Mouse (Mus musculus) frontal cortex, postnatal 25 days (tissue): ENCODE data around the gene Pon3.
"Not testable (repeated sequence)": the region's sequence is repeated elsewhere in the genome, so short reads cannot be mapped to it uniquely, and the experiment has no call there.

Source experiments
- DNase-seq, 2 experiments: peaks; one replicate each; pipeline ENCODE4 v3.0.0; 2022; ENCODE audit warnings: low spot score in 2 of 2

Pon3 gene

DNA sequence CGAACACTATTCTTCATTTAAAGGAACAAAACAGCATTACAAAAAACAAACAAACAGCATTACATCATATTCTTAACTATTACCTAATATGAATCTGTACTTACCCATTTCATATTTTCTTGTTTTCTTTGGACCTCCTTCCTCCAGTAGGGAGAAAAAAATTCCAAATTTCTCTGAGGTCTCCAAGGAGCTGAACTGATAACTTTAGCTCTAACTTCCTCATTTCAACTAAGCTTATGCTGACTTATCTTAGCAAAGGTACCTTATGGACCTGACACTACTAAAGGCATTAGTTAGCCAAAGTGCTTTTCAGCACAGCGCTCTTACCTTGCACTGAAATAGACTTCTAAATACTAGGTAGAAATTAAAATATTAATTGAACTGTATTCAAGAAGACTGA lies 1.2 kb downstream of the Pon3 start:
- DNase-seq = no peak

DNA sequence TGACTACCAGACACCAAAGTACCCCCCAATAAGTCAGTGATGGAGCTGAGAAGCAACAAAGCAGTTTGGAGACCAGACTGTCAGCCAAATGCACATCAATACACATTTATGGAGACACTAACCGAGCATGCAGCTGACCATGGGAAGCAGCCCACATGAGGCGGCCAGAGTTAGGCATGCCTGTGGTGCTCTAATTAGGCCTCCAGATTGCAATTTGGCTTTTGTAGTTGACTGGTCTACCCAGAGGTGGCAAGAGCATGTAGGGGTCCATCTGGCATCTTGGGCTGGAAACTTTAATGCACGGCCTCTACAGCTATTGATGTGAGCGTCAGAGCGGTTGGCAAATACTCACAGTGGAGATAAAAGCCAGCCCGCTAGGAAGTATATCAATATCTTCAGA lies 10.2 kb downstream of the Pon3 start:
- DNase-seq = no peak

DNA sequence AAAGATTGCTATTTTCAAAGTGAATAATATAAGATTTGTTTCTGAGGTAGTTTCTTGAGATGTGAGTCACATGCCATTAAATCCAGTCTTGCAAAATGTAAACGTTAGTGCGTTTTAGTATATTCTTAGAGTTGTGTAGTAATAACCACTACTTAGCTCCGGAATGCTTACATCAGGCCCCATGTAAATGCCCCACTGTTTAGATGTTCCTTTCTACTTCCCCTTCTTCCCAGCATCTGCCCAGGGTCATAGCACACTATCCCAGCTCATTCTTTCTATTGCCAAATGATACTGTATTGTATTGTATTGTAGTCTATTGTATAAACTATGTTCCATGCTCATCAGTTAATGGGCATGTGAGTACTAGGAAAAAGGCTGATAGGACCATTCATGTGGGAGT lies 17.3 kb downstream of the Pon3 start:
- DNase-seq = no peak

DNA sequence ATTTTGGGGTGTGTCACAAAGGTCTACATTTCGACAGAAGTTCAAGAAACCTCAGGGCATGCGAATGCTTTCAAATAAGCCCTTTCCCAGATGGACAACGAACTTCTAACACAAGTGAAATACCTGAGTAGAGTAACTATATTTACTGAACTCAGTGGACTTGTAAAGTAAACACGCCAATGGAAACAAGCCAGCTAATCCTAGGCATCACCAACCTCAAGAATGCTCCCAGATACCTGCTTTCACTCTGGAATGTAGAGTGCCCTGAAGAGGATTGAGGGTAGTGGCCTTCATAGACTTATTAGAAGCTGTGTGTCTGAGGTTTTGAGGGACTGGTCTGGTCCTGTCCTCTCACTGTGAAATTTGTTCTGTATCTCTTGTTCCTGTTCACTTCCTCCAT lies 18.6 kb downstream of the Pon3 start:
- DNase-seq = no peak

DNA sequence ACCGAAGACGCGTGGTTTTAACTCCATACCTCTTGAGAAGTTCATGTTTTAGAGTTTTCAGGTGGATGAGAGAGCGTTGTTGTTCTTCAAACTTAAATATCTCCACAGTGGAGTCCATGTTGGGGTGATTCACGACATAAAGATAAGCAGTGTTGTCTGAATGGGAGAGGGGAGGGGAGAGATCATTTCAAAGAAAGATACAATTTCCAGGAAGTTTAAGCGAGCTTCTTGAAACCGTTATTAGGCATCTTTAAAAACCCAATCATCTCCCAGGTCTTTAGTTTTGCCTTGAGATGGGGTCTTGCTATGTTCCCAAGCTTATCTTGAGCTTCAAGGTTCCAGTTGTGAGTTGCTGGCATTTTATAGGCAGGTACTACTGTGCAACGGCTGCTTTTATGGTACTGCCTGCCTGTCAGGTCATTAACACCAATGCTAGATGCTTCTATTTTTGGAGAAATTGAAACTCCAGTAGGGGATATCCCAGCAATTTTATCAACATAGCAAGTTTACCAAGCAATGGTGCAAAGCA lies 19.2 kb downstream of the Pon3 start:
- DNase-seq = no peak

DNA sequence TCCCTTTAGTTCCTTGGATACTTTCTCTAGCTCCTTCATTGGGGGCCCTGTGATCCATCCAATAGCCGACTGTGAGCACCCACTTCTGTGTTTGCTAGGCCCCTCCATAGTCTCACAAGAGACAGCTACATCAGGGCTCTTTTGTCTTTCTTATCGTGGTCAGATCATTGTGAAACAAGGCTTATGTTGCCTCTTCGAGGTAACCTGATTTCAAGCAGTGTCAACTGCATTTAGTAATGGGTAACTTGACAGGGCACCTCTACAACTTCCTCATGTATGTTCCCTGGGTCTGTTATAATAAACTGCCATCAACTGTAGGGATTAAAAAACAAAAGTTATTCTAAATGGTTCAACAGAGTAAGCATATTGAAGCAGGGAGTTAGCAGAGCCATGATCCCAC lies 21.5 kb downstream of the Pon3 start:
- DNase-seq = no peak

DNA sequence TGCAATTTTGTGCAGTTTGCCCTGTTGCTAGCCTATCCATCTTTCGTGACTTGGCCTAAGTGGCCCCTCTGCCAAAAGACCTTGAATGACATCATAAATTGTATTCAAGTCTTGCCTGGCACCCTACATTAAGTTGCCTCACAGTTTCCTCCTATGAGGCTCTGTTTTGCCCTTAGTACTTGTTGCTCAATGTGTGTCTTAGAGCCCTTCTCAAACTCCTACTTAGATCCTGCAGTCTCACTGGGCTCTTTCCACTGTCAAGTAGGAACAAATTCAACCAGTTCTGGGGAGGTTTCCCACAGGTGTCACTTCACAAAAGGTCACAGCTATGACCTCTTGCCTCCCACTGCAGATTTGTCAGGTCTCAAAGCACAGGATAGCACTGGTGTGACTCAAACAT lies 22.3 kb downstream of the Pon3 start:
- DNase-seq = no peak

DNA sequence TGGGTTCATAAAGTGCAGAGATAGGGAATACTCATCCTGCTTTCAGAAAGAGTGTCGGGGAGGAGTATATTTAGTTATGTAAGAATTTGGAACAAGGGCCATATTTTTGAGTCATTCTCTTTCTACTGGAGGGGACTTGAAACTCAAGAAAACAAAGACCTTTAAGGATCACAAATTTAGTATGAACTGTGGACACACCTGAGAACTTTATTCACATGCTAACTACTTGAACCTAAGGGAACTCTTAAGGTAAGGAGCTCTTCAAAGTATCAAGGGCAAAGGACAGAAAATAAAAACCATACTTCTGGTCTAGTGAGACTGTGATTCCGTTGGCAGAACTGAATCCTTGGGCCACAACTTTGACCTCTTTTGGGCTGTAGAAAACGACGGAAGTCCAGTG lies 24.1 kb downstream of the Pon3 start:
- DNase-seq = no peak

DNA sequence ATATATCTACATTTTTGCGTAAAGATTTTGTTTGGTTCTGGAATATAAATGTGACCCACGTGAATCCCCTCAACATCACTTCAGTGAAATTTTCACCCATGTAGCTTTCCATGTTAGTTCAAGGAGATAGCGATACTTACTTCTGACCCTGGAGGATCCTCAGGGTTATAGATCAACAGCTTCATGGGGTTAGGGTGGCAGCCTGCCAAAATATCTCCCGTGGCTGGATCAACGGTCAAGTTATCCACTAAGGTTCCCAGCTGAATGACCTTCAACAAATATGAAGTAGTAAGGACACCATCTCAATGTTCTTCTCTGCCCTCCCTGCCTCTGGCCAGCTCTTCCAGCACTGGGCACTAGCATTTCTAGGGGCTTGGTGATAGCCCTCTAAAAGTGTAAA lies 25.8 kb downstream of the Pon3 start:
- no peak for DNase-seq

DNA sequence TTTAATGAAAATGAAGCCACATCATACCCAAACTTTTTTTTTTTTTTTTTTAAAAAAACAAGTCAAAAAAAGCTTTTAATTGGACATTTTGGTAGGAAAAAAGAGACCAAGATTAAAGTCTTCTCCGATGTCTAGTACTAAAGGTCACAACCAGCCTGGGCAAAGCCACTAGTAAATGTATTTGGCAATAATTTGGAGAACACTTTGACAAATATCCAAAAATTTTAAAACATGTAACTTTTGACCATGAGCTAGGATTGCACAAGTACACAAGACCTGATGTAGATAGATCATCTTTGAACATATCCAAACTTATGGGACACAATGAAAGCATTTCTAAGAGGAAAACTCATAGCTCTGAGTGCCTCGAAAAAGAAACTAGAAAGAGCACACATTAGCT lies 32.5 kb downstream of the Pon3 start:
- not testable (repeated sequence) for DNase-seq

DNA sequence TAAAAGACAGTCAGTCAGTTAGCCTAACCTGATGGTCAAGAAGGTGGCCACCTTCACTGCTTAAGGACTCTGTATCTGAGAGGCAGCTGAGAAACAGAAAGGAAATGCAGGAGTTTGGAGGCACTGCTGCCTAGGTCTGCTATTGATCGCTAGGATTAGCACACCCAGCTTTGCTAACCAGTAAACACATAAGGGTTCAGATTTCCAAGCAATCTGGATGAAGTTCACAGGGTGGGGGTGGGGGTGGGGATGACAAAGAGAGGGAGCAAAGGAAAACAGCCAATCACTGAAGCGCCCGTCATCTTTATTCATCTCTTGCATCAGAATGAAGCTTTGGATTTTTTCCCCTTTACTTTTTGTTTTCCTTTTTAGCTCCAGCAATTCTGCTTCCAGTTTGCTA lies 34.0 kb downstream of the Pon3 start:
- DNase-seq = no peak

DNA sequence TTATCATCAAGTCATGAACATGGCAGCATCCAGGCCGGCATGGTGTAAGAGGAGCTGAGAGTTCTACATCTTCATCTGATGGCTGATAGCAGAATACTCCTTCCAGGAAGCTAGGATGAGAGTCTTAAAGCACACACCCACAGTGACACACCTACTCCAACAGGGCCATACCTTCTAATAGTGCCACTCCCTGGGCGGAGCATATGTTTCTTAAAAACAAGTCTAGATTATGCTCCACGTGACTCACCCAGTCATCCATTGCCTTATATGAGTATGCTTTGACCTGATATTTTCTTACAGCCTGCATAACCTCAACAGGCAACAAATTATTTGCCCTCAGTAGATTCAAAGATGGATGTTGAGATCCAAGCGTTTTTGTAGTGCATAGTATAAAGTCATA lies 37.9 kb downstream of the Pon3 start:
- no peak for DNase-seq

DNA sequence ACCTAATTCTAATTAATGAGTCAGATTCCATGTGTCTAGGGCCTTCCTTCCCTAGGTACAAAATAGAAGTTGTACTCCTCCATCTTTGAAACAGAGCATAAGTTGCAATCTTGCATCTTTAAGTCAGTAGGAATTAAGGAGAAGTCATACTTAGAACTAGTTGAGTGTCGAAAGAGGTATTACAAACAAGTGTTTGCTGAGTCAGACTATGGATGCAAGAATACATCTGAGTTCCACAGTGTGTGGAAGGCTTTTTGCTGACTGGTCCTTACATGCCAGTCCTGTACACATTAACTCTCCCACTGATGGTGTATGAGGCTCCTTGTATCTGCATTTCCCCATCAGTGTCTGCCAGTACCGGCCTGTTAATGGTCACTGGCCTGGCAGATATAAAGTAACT lies 48.3 kb downstream of the Pon3 start:
- no peak for DNase-seq

DNA sequence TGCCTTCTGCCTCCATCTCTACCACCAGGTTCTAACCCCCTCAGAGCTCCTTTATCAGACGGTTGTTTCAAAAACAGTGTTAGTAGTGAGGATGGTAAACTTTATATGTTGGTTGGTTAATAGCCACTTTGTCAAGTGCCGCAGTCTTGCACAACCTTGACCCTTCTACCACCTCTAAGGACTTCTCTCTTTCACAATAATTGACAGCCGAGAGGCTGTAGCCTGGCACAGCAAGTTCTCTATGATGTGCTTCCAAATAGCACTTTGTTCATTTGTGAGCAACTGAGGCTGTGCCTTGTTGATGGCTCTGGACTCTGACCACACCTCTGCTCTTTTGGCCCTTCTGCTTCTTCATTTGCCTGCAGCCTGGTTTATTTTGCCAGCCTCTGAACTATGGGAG lies 56.2 kb downstream of the Pon3 start:
- no peak for DNase-seq

DNA sequence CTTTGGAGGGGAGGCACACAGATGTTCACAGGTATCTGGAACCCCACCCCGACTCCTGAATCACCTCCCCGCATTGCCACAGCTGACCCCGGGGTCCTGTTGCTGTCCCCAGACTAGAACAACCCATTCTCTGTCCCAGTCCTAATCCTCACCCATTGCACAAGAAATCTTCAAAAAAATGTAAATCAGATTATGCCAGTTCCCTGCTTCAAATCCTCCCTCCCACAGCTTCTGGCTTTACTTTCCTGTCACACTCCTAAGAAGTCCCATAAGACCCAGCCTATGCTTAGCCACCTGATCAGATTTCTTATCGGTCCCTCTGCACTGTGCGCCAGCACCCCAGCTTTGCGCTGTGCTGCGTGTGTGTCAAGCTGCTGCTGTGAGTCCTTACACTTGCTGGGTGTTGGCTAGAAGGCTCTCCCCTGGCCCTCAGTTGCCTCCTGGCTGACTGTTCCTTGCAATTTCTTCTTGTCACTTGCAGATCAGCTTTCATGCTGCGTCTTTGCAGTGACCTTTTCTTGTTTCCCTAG lies 56.6 kb downstream of the Pon3 start:
- DNase-seq = no peak

DNA sequence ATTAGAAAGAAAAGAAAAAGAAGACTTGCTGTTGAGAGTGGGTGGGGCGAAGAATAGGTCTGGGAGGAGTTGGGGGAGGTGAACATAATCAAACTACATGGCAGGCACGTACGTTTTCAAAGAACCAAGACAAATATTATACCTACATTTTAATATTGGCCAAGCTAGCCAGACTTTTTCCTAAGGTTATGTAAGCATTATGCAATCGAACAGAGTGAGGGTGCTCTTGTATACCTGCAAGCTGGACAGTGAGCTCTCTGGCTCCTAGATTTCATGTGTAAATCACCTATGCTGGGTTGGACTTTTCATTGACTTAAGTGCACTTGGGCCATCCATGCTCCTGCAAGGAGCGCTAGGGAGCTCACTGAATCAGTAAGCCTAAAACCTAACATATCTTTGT lies 57.5 kb downstream of the Pon3 start:
- DNase-seq = no peak

DNA sequence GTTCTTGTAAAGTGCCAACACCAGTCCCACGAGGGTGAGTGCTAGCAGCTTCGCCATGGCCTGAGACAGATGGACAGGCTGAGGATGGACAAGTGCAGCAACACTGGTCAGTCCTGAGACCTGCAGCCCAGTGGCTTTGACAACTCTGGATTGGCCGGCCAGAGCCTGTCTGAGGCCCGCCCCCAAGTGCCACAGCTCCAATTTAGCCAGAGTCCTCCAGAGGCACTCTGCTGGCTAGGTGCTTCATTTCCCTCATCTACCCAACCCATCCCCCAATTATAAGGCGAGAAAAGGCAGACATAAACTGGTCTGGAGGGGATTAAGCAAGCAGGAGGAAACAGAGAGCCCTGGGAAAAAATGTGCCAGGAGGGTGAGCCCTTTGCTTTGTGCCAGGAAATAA lies 62.4 kb downstream of the Pon3 start, which contains the start of gene Pon1:
Gene Pon1, minus strand, starts transcription at position 254 of the 400 bp plus-strand sequence.
- no peak for DNase-seq

DNA sequence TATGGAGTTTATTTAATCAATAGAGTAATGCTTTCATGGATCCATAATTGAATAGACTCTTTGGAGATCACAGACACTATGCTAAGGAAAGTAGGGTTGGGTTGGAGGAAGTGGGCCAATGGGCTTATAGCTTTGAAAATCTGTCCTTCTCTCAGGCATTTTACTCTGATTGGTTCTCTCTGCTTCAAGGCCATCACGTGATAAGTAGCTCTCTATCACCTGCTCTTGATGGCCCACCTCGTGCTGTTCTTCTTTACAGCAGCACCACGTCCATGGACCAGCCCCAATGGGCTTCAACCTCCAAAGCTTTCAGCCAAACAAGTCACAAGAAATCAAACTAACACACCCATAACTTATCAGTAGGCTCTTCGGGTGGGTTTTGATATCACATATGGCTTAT lies 65.3 kb downstream of the Pon3 start:
- no peak for DNase-seq

DNA sequence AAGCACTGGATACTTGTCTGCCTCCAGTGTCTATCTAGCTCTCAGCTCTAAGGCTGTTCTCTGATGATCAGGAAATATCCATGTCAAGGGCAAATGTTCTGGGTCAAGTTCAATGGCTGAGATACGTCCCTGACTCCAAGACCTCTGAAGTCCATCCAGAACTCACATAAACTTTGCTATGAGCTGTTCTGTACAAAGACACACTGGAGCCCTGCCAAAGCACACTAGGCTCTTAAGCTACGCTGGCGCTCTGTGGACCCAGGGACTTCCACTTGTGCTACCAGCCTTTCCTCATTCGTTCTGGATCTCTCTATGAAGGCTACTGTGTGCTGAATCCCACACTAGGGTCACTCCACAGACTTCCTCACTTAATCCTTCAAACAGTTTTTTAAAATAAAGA lies 66.6 kb downstream of the Pon3 start:
- no peak for DNase-seq

DNA sequence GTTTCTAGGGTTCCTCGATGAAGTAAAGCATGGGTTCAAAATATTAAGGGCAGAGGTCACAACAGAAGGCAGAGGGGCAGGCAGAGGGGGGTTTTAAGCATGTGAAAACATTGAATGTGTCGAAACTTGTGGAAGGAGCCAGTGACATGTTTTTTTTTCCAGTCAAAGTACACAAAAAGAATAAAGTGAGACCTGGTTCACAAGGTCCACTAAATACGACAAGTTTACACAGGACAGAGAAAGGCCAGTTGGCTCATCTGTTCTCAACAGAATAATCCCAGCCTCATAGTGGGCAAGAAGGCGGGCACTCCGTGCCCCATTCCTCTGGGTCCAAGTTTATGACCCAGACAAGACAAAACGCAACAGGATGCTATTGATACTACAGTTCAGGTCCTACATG lies 67.1 kb downstream of the Pon3 start:
- DNase-seq = no peak

DNA sequence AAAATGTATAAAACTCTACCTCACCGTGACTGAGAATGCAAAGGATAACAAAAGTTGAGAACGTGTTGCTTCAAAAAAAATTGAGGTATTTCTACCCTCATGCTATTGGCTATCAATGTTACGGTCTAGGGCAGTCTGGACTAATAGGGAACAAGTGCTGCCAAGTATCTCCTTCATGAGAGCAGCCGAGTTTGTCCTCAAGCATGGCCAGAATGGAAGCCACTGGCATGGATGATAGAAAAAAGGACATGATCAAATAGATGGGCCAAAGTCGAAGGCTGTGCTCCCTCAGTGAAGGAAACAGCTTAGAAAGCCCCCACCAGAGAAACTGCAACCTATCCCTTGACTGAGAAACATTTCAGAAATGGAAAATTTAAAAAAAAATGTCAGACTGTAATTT lies 68.0 kb downstream of the Pon3 start:
- DNase-seq = no peak

DNA sequence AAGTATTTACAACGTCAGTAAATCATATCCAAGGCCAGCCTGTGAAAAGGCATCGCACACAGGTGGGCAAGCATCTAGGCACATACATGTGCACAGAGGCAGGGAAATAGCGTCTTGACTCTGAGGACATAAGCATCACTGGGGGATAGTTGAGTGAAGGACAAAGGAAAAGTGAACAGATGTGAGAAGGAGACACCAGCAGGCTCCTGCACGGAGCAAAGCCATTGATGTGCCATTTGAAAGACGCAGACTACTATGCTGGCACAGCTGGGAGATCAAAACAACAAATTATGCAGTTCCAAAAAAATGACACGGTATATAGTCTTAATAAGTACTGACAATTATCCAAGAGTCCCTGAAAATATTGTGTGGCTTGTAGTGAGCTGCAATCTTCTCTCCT lies 68.5 kb downstream of the Pon3 start:
- no peak for DNase-seq

DNA sequence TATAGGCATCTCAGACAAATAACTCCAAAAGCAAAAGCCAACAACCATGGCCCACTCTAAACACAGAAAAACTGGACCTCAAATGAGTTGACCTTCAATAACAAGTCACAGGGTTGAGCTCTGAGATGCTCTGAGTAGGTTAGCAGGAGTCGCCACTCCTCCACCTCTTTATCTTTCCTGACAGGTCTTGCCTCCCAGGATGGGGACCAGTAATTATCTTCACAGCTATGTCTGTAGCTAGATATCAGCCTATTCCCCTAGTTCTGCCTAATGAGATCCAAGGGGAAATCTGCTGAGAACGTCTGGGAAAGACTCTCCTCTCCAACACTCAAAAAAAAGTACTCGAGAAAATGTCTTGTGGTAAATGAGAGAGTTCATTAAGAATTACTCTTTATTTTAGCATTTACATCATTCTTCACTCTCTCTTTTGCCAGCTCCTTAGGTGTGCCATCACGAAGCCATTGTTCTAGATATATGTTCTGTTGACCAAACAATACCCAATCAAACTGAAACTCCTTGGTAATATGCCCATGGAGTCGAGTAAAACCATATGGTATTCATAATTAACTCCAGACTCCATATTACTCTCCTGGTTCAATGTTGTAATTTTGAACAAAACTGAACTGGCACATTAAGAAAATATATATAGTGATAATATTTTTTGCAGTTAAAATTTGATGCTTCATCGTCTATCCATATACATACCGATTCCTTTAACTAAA lies 69.7 kb downstream of the Pon3 start:
- DNase-seq = no peak

DNA sequence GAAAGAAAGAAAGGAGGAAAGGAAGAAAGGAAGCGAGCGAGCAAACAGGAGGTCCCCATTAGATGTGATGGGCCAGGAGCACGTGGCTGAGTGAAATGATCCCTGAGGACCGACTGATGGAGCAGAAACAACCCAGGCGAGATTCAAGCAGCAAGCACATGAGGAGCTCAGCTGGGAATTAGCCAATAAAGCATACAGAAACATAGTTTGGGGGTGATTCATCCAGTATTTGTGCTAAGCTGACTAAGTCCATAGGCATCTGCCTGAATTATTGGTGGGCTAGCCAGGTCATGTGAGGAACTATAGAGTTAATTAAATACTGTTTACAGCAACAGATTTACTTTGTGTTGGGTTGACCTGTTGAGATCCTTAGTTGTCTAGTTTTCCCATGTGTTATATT lies 75.4 kb downstream of the Pon3 start:
- DNase-seq = no peak
